Mouse (Mus musculus) neutrophil, adult 65 days (primary cell): ENCODE measurements around the gene Cftr. TPM values are rescaled to one million over a fixed set of nuclear protein-coding genes. Genes with fewer than 3 reads are reported as not detected.

Experiments used
- total RNA-seq: library from RNA; stranded (reverse); gene quantifications from 2 replicates; pipeline ENCODE4 v1.2.4, GENCODE M21; 2023

The Cftr gene
- not detected in 2 replicates for total RNA-seq

DNA sequence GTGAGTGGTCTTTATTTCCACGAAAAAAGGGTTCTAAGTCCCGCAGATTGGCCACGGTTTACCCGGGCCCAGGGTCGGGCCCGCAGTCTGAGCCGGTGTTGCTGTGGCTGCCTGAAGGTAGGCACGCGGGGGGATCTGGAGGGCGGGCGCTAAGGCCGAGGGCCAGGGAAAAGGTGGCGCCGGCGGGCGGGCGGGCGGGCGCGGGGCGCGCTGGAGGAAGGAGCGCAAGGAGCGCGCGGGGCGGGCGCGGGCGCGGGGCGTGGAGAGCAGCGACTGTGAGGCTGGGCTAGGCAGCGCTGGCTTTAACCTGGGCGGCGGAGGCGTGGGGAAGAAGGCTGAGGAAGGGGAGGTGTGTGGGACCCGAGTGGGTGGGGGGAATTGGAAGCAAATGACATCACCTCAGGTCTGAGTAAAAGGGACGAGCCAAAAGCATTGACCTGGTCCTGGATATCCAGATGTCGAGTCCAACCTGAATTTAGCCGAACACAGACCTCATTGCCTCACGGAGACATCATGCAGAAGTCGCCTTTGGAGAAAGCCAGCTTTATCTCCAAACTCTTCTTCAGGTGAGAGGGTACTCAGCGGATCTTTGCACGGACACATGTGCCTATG lies at the start of gene Cftr:
TSS of gene Cftr (plus strand) at position 377 of the 612 bp plus-strand sequence.

Other genes starting within 250 kb of the Cftr start
- not detected in 2 replicates for gene Wnt2, start 140.1 kb upstream of the Cftr start, total RNA-seq
- gene Asz1, start 61.6 kb upstream of the Cftr start, total RNA-seq: not detected in 2 replicates